Mouse (Mus musculus): ENCODE results near the gene Olfr622.

The Olfr622 gene

GRCm38 (mm10) chr7:103642602-103643001 is at the start of gene Olfr622:
Olfr622 (minus strand) TSS chr7:103642702.
- DNase-seq, result no peak

GRCm38 (mm10) chr7:103682420-103682819 is 39.9 kb upstream of the Olfr622 start, which contains the start of gene Olfr625-ps1:
Olfr625-ps1 (plus strand) TSS chr7:103682720.
- no peak for DNase-seq

DNA sequence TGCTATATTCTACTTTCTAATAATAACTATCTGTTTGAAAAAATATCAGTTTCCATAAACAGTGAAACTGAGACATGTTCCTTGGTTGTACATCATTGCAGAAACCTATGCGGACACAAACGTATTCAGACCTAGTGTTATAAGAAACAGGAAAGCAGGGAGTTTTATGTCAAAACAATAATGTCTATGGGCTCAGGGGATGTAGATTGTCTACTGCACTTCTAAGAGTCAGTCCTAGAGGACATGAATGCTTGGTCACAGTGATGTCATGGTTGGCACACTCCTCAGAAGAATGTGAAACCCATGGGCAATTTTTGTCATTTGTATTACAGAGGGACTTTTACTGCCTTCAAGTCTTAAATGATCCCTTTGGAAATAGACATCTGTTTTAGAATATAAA is 28.6 kb upstream of the Olfr622 start, which contains the start of gene Olfr624:
Gene Olfr624 (minus strand): TSS at position 101 of the 400 bp plus-strand sequence.
- no peak for DNase-seq

- DNase-seq, result no peak
Observed at GRCm38 (mm10) chr7:103663598-103663997, 21.1 kb upstream of the Olfr622 start, which contains the start of gene Olfr623. Olfr623 (minus strand) TSS chr7:103663698.

GRCm38 (mm10) chr7:103644070-103644469 is 1.6 kb upstream of the Olfr622 start:
- DNase-seq, result no peak

DNA sequence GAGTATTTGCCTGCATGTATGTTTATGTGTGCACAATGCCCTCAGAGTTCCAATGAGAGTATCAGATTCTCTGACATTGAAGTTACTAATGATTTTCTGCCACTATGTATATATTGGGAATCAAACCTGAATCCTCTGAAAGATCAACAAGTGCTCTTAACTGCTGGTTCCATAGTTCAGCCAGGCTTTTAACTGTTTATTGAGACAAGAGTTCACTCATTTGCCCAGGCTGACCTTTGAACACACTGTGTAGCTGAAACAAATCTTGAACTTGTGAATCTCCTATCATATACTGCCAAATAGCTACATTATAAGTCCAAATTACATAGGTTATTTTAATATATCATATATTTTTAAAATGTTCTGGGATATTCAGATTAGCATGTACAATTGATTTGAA is 5.7 kb downstream of the Olfr622 start:
- DNase-seq, result no peak

DNA sequence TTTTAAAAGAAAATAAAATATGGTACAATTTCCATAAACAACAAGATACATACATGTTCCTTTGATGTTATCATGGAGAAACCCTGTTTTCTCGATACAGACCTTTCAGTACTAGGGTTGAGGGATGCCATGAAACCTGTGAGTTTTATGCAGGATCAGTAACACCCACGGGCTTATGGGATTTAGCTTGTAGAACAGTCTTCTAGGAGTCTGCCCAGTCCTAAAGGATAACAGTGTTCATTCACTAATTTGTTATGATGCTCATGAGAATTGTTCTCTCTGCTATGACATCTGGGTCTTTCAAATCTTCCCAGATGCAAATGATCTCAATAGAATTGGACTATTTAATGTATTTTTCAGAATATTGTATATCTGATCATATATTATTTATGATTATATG is 30.1 kb downstream of the Olfr622 start, which contains the start of gene Olfr620:
Gene Olfr620 (minus strand): TSS at position 101 of the 400 bp plus-strand sequence.
- DNase-seq, result no peak

DNA sequence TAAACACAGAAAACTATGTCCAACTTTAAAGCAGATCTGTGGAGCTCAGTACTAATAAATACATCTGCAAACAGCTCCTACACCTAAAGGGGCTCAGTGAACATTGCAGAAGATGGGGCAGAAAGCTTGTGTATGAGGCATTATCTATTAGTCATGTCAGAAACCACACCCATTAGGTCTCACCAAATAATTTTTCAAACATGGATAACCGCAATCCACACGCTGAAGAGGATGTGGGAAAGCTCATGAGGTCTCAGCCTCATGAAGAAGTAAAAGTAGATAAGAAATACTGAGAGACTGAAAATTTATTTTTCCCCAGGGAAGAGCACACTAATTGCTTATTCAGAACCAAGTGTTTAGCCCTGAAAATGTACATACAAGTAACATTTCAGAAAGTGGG is 35.1 kb downstream of the Olfr622 start:
- no peak for DNase-seq

- no peak for DNase-seq
Observed at GRCm38 (mm10) chr7:103600275-103600674, 42.2 kb downstream of the Olfr622 start, which contains the start of gene Olfr619. Olfr619 (plus strand) TSS chr7:103600575.

DNA sequence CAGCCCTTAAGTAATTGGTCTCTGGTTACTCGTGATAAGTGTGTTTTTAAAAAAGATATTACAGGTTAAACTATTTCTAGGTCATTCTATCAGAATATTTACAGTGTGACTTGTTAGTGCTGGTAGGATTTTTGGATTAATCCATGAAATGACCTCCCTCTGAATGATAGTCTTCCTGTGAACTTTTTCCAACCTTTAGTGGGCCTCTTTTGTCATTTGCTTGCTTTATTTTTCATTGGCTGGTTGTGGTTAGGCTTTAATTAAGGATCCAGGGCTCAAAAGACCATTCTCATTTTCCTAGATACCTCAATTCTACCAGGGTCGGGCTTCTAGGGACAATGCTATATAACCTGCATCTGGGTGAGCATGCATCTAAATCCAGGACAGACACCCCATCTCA is 52.7 kb downstream of the Olfr622 start, which contains the start of gene Olfr618:
Gene Olfr618 (plus strand): TSS at position 301 of the 400 bp plus-strand sequence.
- no peak for DNase-seq
